Mouse (Mus musculus) C2C12 (cell line): ENCODE measurements around the gene Emc4. TPM values are rescaled to one million over a fixed set of nuclear protein-coding genes. Genes with fewer than 3 reads are reported as not detected.

Experiments
- H3K27me3 ChIP-seq: one replicate; pipeline ENCODE4 v1.6.1; 2011; ENCODE audit not compliant: control insufficient read depth, insufficient read depth, insufficient read length
- H3K36me3 ChIP-seq: one replicate; pipeline ENCODE4 v1.6.1; 2011; ENCODE audit not compliant: control insufficient read depth, insufficient read depth
- H3K4me3 ChIP-seq: one replicate; pipeline ENCODE4 v1.5.1; 2011; ENCODE audit warnings: mild to moderate bottlenecking, control low read depth; ENCODE audit not compliant: poor library complexity, insufficient read depth, severe bottlenecking
- H3K79me2 ChIP-seq: one replicate; pipeline ENCODE4 v1.6.1; 2011; ENCODE audit not compliant: control insufficient read depth, insufficient read depth
- H3K79me3 ChIP-seq: one replicate; pipeline ENCODE4 v1.6.1; 2011; ENCODE audit warnings: low read depth, control low read depth
- H3ac ChIP-seq: one replicate; pipeline ENCODE3; 2011; ENCODE audit warnings: low read depth; ENCODE audit not compliant: control insufficient read depth, insufficient read length
- CEBPB ChIP-seq: IDR thresholded peaks from one replicate; pipeline ENCODE4 v1.6.1; 2011; ENCODE audit warnings: low read depth, mild to moderate bottlenecking, control low read depth, moderate library complexity
- CTCF ChIP-seq: IDR thresholded peaks from one replicate; pipeline ENCODE4 v1.5.1; 2011; ENCODE audit not compliant: control insufficient read depth, insufficient read depth, insufficient read length
- FOSL1 ChIP-seq: IDR thresholded peaks from one replicate; pipeline ENCODE4 v1.8.0; 2011; ENCODE audit warnings: mild to moderate bottlenecking, low read length; ENCODE audit not compliant: poor library complexity, insufficient read depth, severe bottlenecking
- MAX ChIP-seq: IDR thresholded peaks from one replicate; pipeline ENCODE4 v1.6.1; 2011; ENCODE audit warnings: mild to moderate bottlenecking, control low read depth
- MYOD1 ChIP-seq: IDR thresholded peaks from one replicate; pipeline ENCODE4 v1.6.1; 2011; ENCODE audit warnings: low read depth; ENCODE audit not compliant: control insufficient read depth, insufficient read length
- MYOG ChIP-seq: IDR thresholded peaks from one replicate; pipeline ENCODE4 v1.6.1; 2011; ENCODE audit not compliant: control insufficient read depth, insufficient read length; ENCODE audit errors: extremely low read depth
- USF1 ChIP-seq: IDR thresholded peaks from one replicate; pipeline ENCODE4 v1.6.1; 2011; ENCODE audit warnings: low read depth, mild to moderate bottlenecking, control low read depth, moderate library complexity
- polyA plus RNA-seq: library from polyadenylated mRNA; unstranded; fragments of >200 nt; fragmentation: generic; extraction: Trizol; gene quantifications from one replicate; pipeline ENCODE4 v1.2.1, GENCODE M21; 2012; ENCODE audit warnings: missing spikeins

Gene Emc4
- polyA plus RNA-seq, 1 experiment: 152 TPM

DNA sequence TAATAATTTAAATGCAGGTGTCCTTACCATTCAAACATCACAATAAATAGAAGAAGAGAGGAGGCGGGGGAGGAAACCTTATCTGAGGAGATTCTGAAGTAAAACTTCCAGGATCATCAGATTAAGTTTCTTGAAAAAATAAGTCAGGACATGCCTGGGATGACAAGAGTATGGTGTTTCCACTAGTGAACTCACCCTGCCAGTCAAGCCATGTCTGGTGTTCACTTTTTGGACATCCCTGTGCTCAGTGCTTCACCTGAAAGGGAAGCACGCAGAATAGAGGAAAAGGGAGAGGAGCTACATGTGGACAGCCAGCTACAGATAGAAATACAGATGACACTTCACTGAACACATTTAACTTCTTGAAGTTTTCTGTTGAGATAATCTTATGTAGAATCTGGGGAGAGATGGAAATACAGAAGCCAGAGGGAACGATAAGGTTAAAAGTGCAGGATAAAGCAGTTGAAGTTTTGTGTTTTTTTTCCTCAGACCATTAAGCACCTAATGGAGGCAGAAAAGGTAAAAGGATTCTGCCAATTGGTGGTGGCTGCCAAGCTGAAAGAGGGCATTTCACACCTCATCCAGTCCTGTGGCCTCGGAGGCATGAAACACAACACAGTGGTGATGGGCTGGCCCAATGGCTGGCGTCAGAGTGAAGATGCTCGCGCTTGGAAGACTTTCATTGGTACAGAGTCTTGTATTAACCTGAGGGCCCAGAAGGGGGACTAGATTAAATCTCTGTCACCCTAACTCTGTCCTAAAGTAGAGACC lies 14.0 kb downstream of the Emc4 start:
- Histone ChIP-seq H3K79me2 (no peaks in the 10 kb centered on the region), H3K4me3 (no peak overlapping the region), H3K79me3 (no peaks in the 10 kb centered on the region), H3ac (no peak overlapping the region), H3K36me3 (peaks cover 11% of the 10 kb centered on the region), H3K27me3 (no peaks in the 10 kb centered on the region)
- TF ChIP-seq MYOG (no peak), USF1 (no peak), FOSL1 (no peak), CEBPB (no peak), MYOD1 (no peak), CTCF (no peak), MAX (no peak)

DNA sequence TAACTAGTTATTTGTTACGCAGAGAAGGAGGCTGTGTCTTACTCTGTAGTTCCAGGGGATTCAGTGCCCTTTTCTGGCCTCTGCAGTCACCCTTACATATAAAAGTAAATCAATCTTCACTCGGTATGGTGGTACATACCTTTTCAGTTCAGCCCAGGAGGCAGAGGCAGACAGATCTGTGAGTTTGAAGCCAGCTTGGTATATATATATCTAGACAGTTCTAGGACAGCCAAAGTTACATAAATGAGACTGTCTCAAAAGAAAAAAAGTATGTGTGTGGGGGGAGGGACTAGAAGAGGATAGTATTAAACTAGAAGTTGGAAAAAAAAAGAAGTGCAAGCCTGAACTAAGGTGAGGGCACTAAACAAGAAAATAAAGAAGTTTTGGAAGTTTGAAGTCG lies 19.6 kb downstream of the Emc4 start:
- Histone ChIP-seq H3K36me3 (no peaks in the 10 kb centered on the region), H3ac (no peak overlapping the region), H3K79me3 (no peaks in the 10 kb centered on the region), H3K27me3 (no peaks in the 10 kb centered on the region), H3K4me3 (no peak overlapping the region), H3K79me2 (no peaks in the 10 kb centered on the region)
- no peak for TF ChIP-seq MYOD1
- TF ChIP-seq CTCF: no peak
- no peak for TF ChIP-seq USF1
- TF ChIP-seq MAX: no peak
- TF ChIP-seq FOSL1: no peak
- TF ChIP-seq MYOG: no peak
- TF ChIP-seq CEBPB: no peak

GRCm38 (mm10) chr2:112341117-112341516 lies 26.7 kb downstream of the Emc4 start:
- Histone ChIP-seq H3ac (no peak overlapping the region), H3K36me3 (peaks cover 16% of the 10 kb centered on the region), H3K4me3 (no peak overlapping the region), H3K79me2 (no peaks in the 10 kb centered on the region), H3K27me3 (no peaks in the 10 kb centered on the region), H3K79me3 (no peaks in the 10 kb centered on the region)
- TF ChIP-seq CTCF: no peak
- no peak for TF ChIP-seq MYOG
- TF ChIP-seq USF1: no peak
- TF ChIP-seq FOSL1: no peak
- TF ChIP-seq MAX: no peak
- no peak for TF ChIP-seq CEBPB
- no peak for TF ChIP-seq MYOD1

GRCm38 (mm10) chr2:112339736-112340135 lies 28.1 kb downstream of the Emc4 start:
- no peaks in the 10 kb centered on the region for H3K79me3 ChIP-seq
- no peaks in the 10 kb centered on the region for H3K27me3 ChIP-seq
- H3K36me3 ChIP-seq: peaks cover 20% of the 10 kb centered on the region
- no peak overlapping the region for H3ac ChIP-seq
- no peaks in the 10 kb centered on the region for H3K79me2 ChIP-seq
- TF ChIP-seq MAX: no peak
- TF ChIP-seq CTCF: no peak
- no peak for TF ChIP-seq CEBPB
- TF ChIP-seq MYOG: no peak
- no peak for TF ChIP-seq USF1
- no peak for TF ChIP-seq MYOD1
- TF ChIP-seq FOSL1: no peak
- no peak overlapping the region for H3K4me3 ChIP-seq

GRCm38 (mm10) chr2:112337211-112337610 lies 30.6 kb downstream of the Emc4 start:
- no peak for TF ChIP-seq CEBPB
- no peak for TF ChIP-seq FOSL1
- no peak for TF ChIP-seq USF1
- Histone ChIP-seq H3K36me3 (peaks cover 21% of the 10 kb centered on the region), H3K4me3 (no peak overlapping the region), H3ac (no peak overlapping the region), H3K79me3 (no peaks in the 10 kb centered on the region), H3K27me3 (no peaks in the 10 kb centered on the region), H3K79me2 (no peaks in the 10 kb centered on the region)
